Mouse (Mus musculus) kidney, postnatal 25 days (tissue): ENCODE measurements around the gene AY074887.

Experiments used
- DNase-seq, 2 experiments: peaks; one replicate each; pipeline ENCODE4 v3.0.0; 2021; ENCODE audit warnings: mixed read lengths in 2 of 2

The AY074887 gene

GRCm38 (mm10) chr9:54915576-54915975 lies 35.2 kb downstream of the AY074887 start:
- DNase-seq, result no peak

DNA sequence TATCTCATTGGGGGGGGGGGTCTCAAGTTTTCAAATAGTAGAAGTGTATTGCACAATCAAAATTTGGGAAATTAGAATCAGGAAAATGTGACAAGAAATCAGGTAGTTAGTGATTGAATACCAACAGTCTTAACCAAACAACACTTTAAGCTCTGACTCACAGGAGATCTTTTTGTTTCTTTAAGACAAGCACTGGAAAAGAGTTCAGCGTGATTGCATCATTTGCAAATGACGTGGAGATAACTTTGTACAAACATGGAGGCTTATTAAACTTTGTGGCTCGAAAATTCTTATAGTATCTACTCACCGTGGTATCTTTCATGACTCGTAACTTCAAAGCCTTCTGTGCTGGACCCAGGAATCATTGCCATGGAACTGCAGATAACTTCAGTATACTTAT lies 41.4 kb downstream of the AY074887 start:
- no peak for DNase-seq
